Mouse (Mus musculus) B cell, adult 67 days (primary cell): ENCODE measurements around the gene A030003K21Rik. TPM values are rescaled to one million over a fixed set of nuclear protein-coding genes. Genes with fewer than 3 reads are reported as not detected.

ENCODE experiments used
- total RNA-seq, 2 experiments: library from RNA; stranded (reverse); gene quantifications; 4 replicates each; pipeline ENCODE4 v1.2.4; 2023

The A030003K21Rik gene
- not detected for total RNA-seq

GRCm38 (mm10) chr1:82943295-82943694 is at the start of gene A030003K21Rik:
Gene A030003K21Rik, minus strand, starts transcription at chr1:82943388.

GRCm38 (mm10) chr1:82959870-82960385 is 16.7 kb upstream of the A030003K21Rik start, which contains the start of gene Gm47955:
Gene Gm47955, plus strand, starts transcription at chr1:82960286.

GRCm38 (mm10) chr1:82955913-82956312 is 12.7 kb upstream of the A030003K21Rik start, which contains the start of gene Gm7544:
Gene Gm7544, minus strand, starts transcription at chr1:82956013.

GRCm38 (mm10) chr1:82931326-82931725 is 11.9 kb downstream of the A030003K21Rik start, which contains the start of gene Gm6217:
Gene Gm6217, minus strand, starts transcription at chr1:82931399.

GRCm38 (mm10) chr1:82924650-82925049 is 18.5 kb downstream of the A030003K21Rik start, which contains the start of gene A030014E15Rik:
Gene A030014E15Rik, plus strand, starts transcription at chr1:82924917.

GRCm38 (mm10) chr1:82913025-82913424 is 30.2 kb downstream of the A030003K21Rik start, which contains the start of gene A030005L19Rik:
Gene A030005L19Rik, plus strand, starts transcription at chr1:82913325.

Other genes with a start within 250 kb of the A030003K21Rik start
- 100 to 1,000 TPM; 110 to 129 TPM for gene Mff, start 218.5 kb downstream of the A030003K21Rik start, total RNA-seq
- gene Tm4sf20, start 174.9 kb downstream of the A030003K21Rik start, total RNA-seq: not detected
- not detected for gene Gm47791, start 172.1 kb downstream of the A030003K21Rik start, total RNA-seq
- gene Agfg1, start 103.9 kb downstream of the A030003K21Rik start, total RNA-seq: 10 to 100 TPM; 56.2 to 56.4 TPM
- gene A030005L19Rik, start 30.1 kb downstream of the A030003K21Rik start, total RNA-seq: 1 to 10 TPM in 1 of 2 experiments, not detected in 1; 2.2 TPM
- not detected for gene A030014E15Rik, start 18.5 kb downstream of the A030003K21Rik start, total RNA-seq
- gene Gm6217, start 12.0 kb downstream of the A030003K21Rik start, total RNA-seq: not detected
- not detected for gene Gm7544, start 12.6 kb upstream of the A030003K21Rik start, total RNA-seq
- gene Gm47955, start 16.9 kb upstream of the A030003K21Rik start, total RNA-seq: not detected
- not detected for gene Gm47959, start 57.2 kb upstream of the A030003K21Rik start, total RNA-seq
- gene Slc19a3, start 95.1 kb upstream of the A030003K21Rik start, total RNA-seq: not detected
- gene Krtap28-10, start 99.1 kb upstream of the A030003K21Rik start, total RNA-seq: not detected
- not detected for gene Gm47969, start 101.5 kb upstream of the A030003K21Rik start, total RNA-seq
- gene A030005K14Rik, start 116.0 kb upstream of the A030003K21Rik start, total RNA-seq: not detected
- gene Krtap28-13, start 117.5 kb upstream of the A030003K21Rik start, total RNA-seq: not detected
- not detected for gene Ccl20, start 173.4 kb upstream of the A030003K21Rik start, total RNA-seq
- not detected for gene Daw1, start 216.4 kb upstream of the A030003K21Rik start, total RNA-seq